Mouse (Mus musculus) hindbrain, embryonic 15.5 days (tissue): Measurements from ENCODE around the gene Vps18. TPM values are rescaled to one million over a fixed set of nuclear protein-coding genes. Genes with fewer than 3 reads are reported as not detected.

Experiments used
- ATAC-seq: fragments of 200-750 bp; cut with Nextera tagmentation; 2 replicates; pipeline ENCODE4 v1.8.0; 2017; ENCODE audit warnings: low read depth, moderate number of reproducible peaks, moderate TSS enrichment; ENCODE audit not compliant: low FRiP score
- H3K27ac ChIP-seq: fragments of 300-500 bp; sonication (generic); replicated peaks from 2 replicates; pipeline ENCODE4 v1.5.1; 2015; ENCODE audit warnings: mild to moderate bottlenecking, inconsistent platforms
- H3K27me3 ChIP-seq: fragments of 300-500 bp; sonication (generic); 2 replicates; pipeline ENCODE4 v1.6.1; 2015; ENCODE audit warnings: control low read depth, inconsistent platforms
- H3K36me3 ChIP-seq: fragments of 300-500 bp; sonication (generic); 2 replicates; pipeline ENCODE4 v1.6.1; 2015; ENCODE audit warnings: control low read depth, inconsistent platforms
- H3K4me1 ChIP-seq: fragments of 300-500 bp; sonication (generic); replicated peaks from 2 replicates; pipeline ENCODE4 v1.6.1; 2015; ENCODE audit warnings: control low read depth, inconsistent platforms
- H3K4me2 ChIP-seq: fragments of 300-500 bp; sonication (generic); 2 replicates; pipeline ENCODE4 v1.6.1; 2015; ENCODE audit warnings: moderate library complexity, mild to moderate bottlenecking, inconsistent platforms
- H3K4me3 ChIP-seq: fragments of 300-500 bp; sonication (generic); 2 replicates; pipeline ENCODE4 v1.5.1; 2015; ENCODE audit warnings: mild to moderate bottlenecking, inconsistent platforms
- H3K9ac ChIP-seq: fragments of 300-500 bp; sonication (generic); 2 replicates; pipeline ENCODE4 v1.6.1; 2015; ENCODE audit warnings: inconsistent platforms
- H3K9me3 ChIP-seq: fragments of 300-500 bp; sonication (generic); 2 replicates; pipeline ENCODE4 v1.6.1; 2016; ENCODE audit warnings: control low read depth, inconsistent platforms
- WGBS: fragments of 180-500 bp; shearing (Covaris S2); methylation state at CpG from one replicate; pipeline ENCODE4 v1.1.7; 2015; 5-methylcytosine and 5-hydroxymethylcytosine counted together
- polyA plus RNA-seq: library from polyadenylated mRNA; unstranded; fragments of >200 nt; fragmentation: Nextera tagmentation; extraction: Ambion mirVana; gene quantifications from 2 replicates; pipeline ENCODE4 v1.2.1, GENCODE M21; 2015

Gene Vps18
- polyA plus RNA-seq, 1 experiment from 2014 or later = 30.2 TPM

- H3K9me3 ChIP-seq = no peaks in the 10 kb centered on the region
- no peak overlapping the region for H3K9ac ChIP-seq
- 78% methylated on average over 2 of the region's 2 CpGs for WGBS
- no peak overlapping the region for H3K4me2 ChIP-seq
- H3K4me3 ChIP-seq = no peak overlapping the region
- H3K27me3 ChIP-seq = peaks cover 19% of the 10 kb centered on the region
- peaks cover 6% of the 10 kb centered on the region for H3K4me1 ChIP-seq
- no peak for ATAC-seq
- H3K36me3 ChIP-seq = no peaks in the 10 kb centered on the region
- H3K27ac ChIP-seq = no peak overlapping the region
Measured at GRCm38 (mm10) chr2:119336002-119336401, 47.5 kb downstream of the Vps18 start.

GRCm38 (mm10) chr2:119336470-119336869 lies 47.9 kb downstream of the Vps18 start:
- no peak overlapping the region for H3K9ac ChIP-seq
- H3K27ac ChIP-seq = 0 out of 2 replicates have a peak overlapping the region, but pooled peaks have one; percentile 70
- ATAC-seq = no peak
- WGBS = 71% methylated on average over 10 of the region's 10 CpGs
- H3K9me3 ChIP-seq = no peaks in the 10 kb centered on the region
- no peak overlapping the region for H3K4me2 ChIP-seq
- H3K4me3 ChIP-seq = no peak overlapping the region
- H3K4me1 ChIP-seq = peaks cover 6% of the 10 kb centered on the region
- peaks cover 14% of the 10 kb centered on the region for H3K27me3 ChIP-seq
- no peaks in the 10 kb centered on the region for H3K36me3 ChIP-seq

- Histone ChIP-seq H3K4me2 (peak overlapping the region; percentile 89), H3K4me1 (peaks cover 6% of the 10 kb centered on the region), H3K9me3 (no peaks in the 10 kb centered on the region), H3K36me3 (no peaks in the 10 kb centered on the region), H3K27me3 (peaks cover 5% of the 10 kb centered on the region; the same call in 1 of the 2 replicates), H3K27ac (peak overlapping the region; percentile 70), H3K9ac (peak overlapping the region; percentile 72), H3K4me3 (peak overlapping the region; percentile 53)
- 8% methylated on average over 59 of the region's 60 CpGs for WGBS
- ATAC-seq = peak; percentile 85
Measured at GRCm38 (mm10) chr2:119337425-119338265, 49.1 kb downstream of the Vps18 start.

- Histone ChIP-seq H3K27me3 (no peaks in the 10 kb centered on the region), H3K27ac (no peak overlapping the region), H3K4me2 (no peak overlapping the region), H3K4me1 (no peaks in the 10 kb centered on the region), H3K36me3 (no peaks in the 10 kb centered on the region), H3K9me3 (no peaks in the 10 kb centered on the region), H3K4me3 (no peak overlapping the region), H3K9ac (no peak overlapping the region)
- WGBS = 63% methylated on average over 6 of the region's 6 CpGs
- ATAC-seq = no peak
Measured at GRCm38 (mm10) chr2:119344537-119345138, 56.1 kb downstream of the Vps18 start.

Other genes with a start within 250 kb of the Vps18 start
- 10.3 and 11.8 TPM in 2 replicates for gene Knl1, start 241.6 kb upstream of the Vps18 start, polyA plus RNA-seq
- gene Rad51, start 175.9 kb upstream of the Vps18 start, polyA plus RNA-seq = 11.7 and 12.7 TPM in 2 replicates
- gene Rmdn3, start 131.7 kb upstream of the Vps18 start, polyA plus RNA-seq = 45.2 and 45.8 TPM in 2 replicates
- 9.4 and 10.0 TPM in 2 replicates for gene Gchfr, start 121.0 kb upstream of the Vps18 start, polyA plus RNA-seq
- gene Gm14137, start 114.2 kb upstream of the Vps18 start, polyA plus RNA-seq = 0.83 and 0.97 TPM in 2 replicates
- gene Zfyve19, start 80.1 kb upstream of the Vps18 start, polyA plus RNA-seq = 58.9 and 68.5 TPM in 2 replicates
- gene Dnajc17, start 79.9 kb upstream of the Vps18 start, polyA plus RNA-seq = 22.6 and 24.8 TPM in 2 replicates
- gene Ppp1r14d, start 58.8 kb upstream of the Vps18 start, polyA plus RNA-seq = not detected in 2 replicates
- gene Spint1, start 51.4 kb upstream of the Vps18 start, polyA plus RNA-seq = 0.96 and 0.99 TPM in 2 replicates
- 44.2 and 45.5 TPM in 2 replicates for gene Rhov, start 17.5 kb upstream of the Vps18 start, polyA plus RNA-seq
- gene Dll4, start 37.0 kb downstream of the Vps18 start, polyA plus RNA-seq = 5.0 and 5.1 TPM in 2 replicates
- 10.7 and 11.6 TPM in 2 replicates for gene Chac1, start 62.5 kb downstream of the Vps18 start, polyA plus RNA-seq
- gene Ino80, start 188.9 kb downstream of the Vps18 start, polyA plus RNA-seq = 2.9 and 3.4 TPM in 2 replicates